Mouse (Mus musculus): ENCODE results near the gene Cttn. TPM values are rescaled to one million over a fixed set of nuclear protein-coding genes. Genes with fewer than 3 reads are reported as not detected.

The Cttn gene
- total and polyA plus RNA-seq, 3 experiments = 26.9 to 33.9 (median 32.9) TPM

GRCm38 (mm10) chr7:144492931-144493330 lies 22.1 kb upstream of the Cttn start:
- no peaks in the 10 kb centered on the region for H3K27me3 ChIP-seq (ENCODE audit: control insufficient read depth, insufficient read depth, low read length)
- H3K9ac ChIP-seq (ENCODE audit: low read depth, low read length) = no peak overlapping the region
- DNase-seq = no peak
- no peak overlapping the region for H3K4me3 ChIP-seq
- H3K27ac ChIP-seq = no peak overlapping the region
- 52% methylated on average over 1 of the region's 1 CpGs for WGBS
- H3K36me3 ChIP-seq (ENCODE audit: control insufficient read depth, insufficient read depth, low read length) = peaks cover 5% of the 10 kb centered on the region; the same call in 1 of the 2 replicates
- peaks cover 8% of the 10 kb centered on the region for H3K4me1 ChIP-seq (ENCODE audit: control insufficient read depth, insufficient read depth, low read length)
- H3K79me2 ChIP-seq (replicated peaks; ENCODE audit: control insufficient read depth, insufficient read depth, low read length) = no peaks in the 10 kb centered on the region
- intact Hi-C loops (cut with DNase I) = loop anchor here (5.0 kb wide), 1 partner anchor 89 kb away; the partner anchor contains the start of gene Fadd
- TF ChIP-seq POLR2A (IDR thresholded peaks at IDR 0.05; ENCODE audit: insufficient read depth, low read depth, low read length) = no peak
- no peak for TF ChIP-seq EP300 (IDR thresholded peaks at IDR 0.05; ENCODE audit: insufficient read depth, low read depth, low read length)
- TF ChIP-seq CTCF (IDR thresholded peaks at IDR 0.05) = no peak

DNA sequence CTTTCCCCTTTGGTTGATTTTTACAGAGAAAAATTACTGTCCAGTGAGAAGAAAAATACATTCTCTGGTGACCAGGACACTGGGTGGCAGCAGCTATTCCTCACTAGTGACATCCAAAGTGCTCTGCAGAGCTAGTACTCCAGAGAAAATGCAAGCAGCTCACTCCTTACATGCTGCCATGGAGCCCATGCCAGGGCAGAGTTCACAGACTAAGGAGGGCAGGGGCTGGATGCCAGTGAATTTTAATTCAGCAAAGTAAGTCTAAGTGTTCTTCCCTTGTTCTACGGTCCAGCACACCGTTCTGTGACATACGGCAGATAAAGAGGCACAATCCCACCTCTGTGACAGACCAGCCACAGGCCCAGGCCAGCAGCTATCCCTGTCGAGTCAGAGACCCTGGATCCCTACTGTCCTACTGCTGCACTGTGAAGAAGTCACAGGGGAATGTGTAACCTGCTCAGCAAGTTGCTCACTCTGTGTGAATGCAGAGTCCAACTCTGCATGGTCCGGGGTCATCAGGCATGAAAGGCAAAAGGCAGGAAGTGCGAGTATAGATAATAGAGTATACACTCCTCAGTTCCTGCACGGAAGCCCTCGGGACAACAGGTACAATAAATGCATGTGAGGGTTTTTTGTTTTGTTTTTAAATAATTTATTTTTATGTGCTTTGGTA lies 19.5 kb upstream of the Cttn start:
- Histone ChIP-seq H3K4me1 (ENCODE audit: control insufficient read depth, insufficient read depth, low read length) (peaks cover 8% of the 10 kb centered on the region), H3K4me3 (no peak overlapping the region), H3K27ac (peak overlapping the region; percentile 64), H3K9ac (ENCODE audit: low read depth, low read length) (no peak overlapping the region), H3K27me3 (ENCODE audit: control insufficient read depth, insufficient read depth, low read length) (no peaks in the 10 kb centered on the region), H3K36me3 (ENCODE audit: control insufficient read depth, insufficient read depth, low read length) (peaks cover 5% of the 10 kb centered on the region; the same call in 1 of the 2 replicates), H3K79me2 (replicated peaks; ENCODE audit: control insufficient read depth, insufficient read depth, low read length) (no peaks in the 10 kb centered on the region)
- intact Hi-C loops (cut with DNase I) = loop anchor here (5.0 kb wide), 1 partner anchor 92 kb away; the partner anchor contains the start of gene Fadd
- TF ChIP-seq EP300 (IDR thresholded peaks at IDR 0.05; ENCODE audit: insufficient read depth, low read depth, low read length) (no peak), POLR2A (IDR thresholded peaks at IDR 0.05; ENCODE audit: insufficient read depth, low read depth, low read length) (no peak), CTCF (IDR thresholded peaks at IDR 0.05) (no peak)
- 42% methylated on average over 8 of the region's 8 CpGs for WGBS
- DNase-seq = no peak

DNA sequence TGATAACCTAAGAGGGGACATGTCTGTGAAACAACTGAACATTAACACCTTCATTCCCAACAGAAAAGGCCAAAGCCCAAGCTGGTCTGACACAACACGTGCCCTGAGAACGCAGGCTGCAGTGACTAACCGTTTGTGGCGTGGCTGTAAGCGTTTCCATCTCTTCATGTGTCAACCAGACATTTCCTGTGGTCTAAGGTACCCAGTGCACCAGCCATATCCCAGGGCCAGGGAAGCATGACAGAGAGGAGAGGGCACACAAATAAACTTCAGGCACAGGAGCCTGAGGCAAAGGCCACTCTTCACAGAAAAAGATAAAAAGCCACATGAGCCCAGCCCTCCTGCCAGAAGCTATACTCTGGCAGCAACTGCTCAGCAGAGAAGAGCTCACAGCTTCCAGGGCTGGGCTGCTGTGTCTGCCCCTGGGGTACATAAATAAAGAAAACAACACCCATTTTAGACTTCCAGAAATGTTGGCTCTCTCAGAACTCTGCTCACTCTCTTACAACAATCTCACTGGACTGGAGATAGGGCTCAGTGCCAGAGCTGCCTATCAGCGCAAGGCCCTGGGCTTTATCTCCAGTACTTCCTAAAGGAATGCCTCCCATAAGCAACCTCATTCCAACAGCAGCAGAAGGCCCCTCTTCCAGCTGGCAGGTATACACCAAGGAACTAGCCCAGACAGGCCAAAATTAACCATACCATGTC lies 18.4 kb upstream of the Cttn start:
- Histone ChIP-seq H3K4me1 (ENCODE audit: control insufficient read depth, insufficient read depth, low read length) (peaks cover 8% of the 10 kb centered on the region), H3K27me3 (ENCODE audit: control insufficient read depth, insufficient read depth, low read length) (no peaks in the 10 kb centered on the region), H3K4me3 (no peak overlapping the region), H3K36me3 (ENCODE audit: control insufficient read depth, insufficient read depth, low read length) (peaks cover 5% of the 10 kb centered on the region; the same call in 1 of the 2 replicates), H3K79me2 (replicated peaks; ENCODE audit: control insufficient read depth, insufficient read depth, low read length) (no peaks in the 10 kb centered on the region), H3K9ac (ENCODE audit: low read depth, low read length) (no peak overlapping the region), H3K27ac (peak overlapping the region; percentile 64)
- TF ChIP-seq CTCF (IDR thresholded peaks at IDR 0.05) (no peak), POLR2A (IDR thresholded peaks at IDR 0.05; ENCODE audit: insufficient read depth, low read depth, low read length) (no peak), EP300 (IDR thresholded peaks at IDR 0.05; ENCODE audit: insufficient read depth, low read depth, low read length) (0 out of 2 replicates have a peak, but pooled peaks have one; percentile 4)
- WGBS = 25% methylated on average over 6 of the region's 6 CpGs
- intact Hi-C loops (cut with DNase I) = no loop called here
- peak; percentile 29 to 60 for DNase-seq

GRCm38 (mm10) chr7:144480314-144480713 lies 9.5 kb upstream of the Cttn start:
- Histone ChIP-seq H3K79me2 (replicated peaks; ENCODE audit: control insufficient read depth, insufficient read depth, low read length) (no peaks in the 10 kb centered on the region), H3K36me3 (ENCODE audit: control insufficient read depth, insufficient read depth, low read length) (peaks cover 7% of the 10 kb centered on the region), H3K4me1 (ENCODE audit: control insufficient read depth, insufficient read depth, low read length) (no peaks in the 10 kb centered on the region), H3K27me3 (ENCODE audit: control insufficient read depth, insufficient read depth, low read length) (no peaks in the 10 kb centered on the region), H3K4me3 (no peak overlapping the region), H3K27ac (no peak overlapping the region), H3K9ac (ENCODE audit: low read depth, low read length) (no peak overlapping the region)
- DNase-seq = no peak
- intact Hi-C loops (cut with DNase I) = no loop called here
- TF ChIP-seq EP300 (IDR thresholded peaks at IDR 0.05; ENCODE audit: insufficient read depth, low read depth, low read length) (no peak), CTCF (IDR thresholded peaks at IDR 0.05) (no peak), POLR2A (IDR thresholded peaks at IDR 0.05; ENCODE audit: insufficient read depth, low read depth, low read length) (no peak)

DNA sequence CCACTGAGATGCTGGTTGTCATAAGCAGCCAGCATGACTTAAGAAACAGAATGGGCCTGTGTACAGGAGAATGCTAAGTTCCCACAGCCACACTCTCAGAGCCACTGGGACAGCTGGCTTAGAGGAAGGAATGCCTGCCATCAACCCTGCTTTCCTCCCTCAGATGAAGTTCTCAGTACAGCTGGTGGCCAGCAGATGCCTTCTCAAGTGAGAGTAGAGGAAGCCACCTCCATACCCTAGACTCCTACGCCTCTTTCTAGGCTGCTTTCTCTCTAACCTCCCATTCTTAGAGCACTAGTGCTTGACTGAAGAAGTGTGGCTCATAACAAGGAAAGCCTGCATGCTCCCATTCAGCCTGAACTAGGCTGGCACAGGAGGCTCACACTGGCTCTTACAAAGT lies 8.8 kb upstream of the Cttn start:
- Histone ChIP-seq H3K4me3 (no peak overlapping the region), H3K27me3 (ENCODE audit: control insufficient read depth, insufficient read depth, low read length) (no peaks in the 10 kb centered on the region), H3K79me2 (replicated peaks; ENCODE audit: control insufficient read depth, insufficient read depth, low read length) (no peaks in the 10 kb centered on the region), H3K4me1 (ENCODE audit: control insufficient read depth, insufficient read depth, low read length) (no peaks in the 10 kb centered on the region), H3K9ac (ENCODE audit: low read depth, low read length) (no peak overlapping the region), H3K27ac (no peak overlapping the region), H3K36me3 (ENCODE audit: control insufficient read depth, insufficient read depth, low read length) (peaks cover 7% of the 10 kb centered on the region)
- 86% methylated on average over 1 of the region's 1 CpGs for WGBS
- no peak for DNase-seq
- no peak for TF ChIP-seq CTCF (IDR thresholded peaks at IDR 0.05)
- TF ChIP-seq POLR2A (IDR thresholded peaks at IDR 0.05; ENCODE audit: insufficient read depth, low read depth, low read length) = no peak
- no peak for TF ChIP-seq EP300 (IDR thresholded peaks at IDR 0.05; ENCODE audit: insufficient read depth, low read depth, low read length)
- intact Hi-C loops (cut with DNase I) = no loop called here

DNA sequence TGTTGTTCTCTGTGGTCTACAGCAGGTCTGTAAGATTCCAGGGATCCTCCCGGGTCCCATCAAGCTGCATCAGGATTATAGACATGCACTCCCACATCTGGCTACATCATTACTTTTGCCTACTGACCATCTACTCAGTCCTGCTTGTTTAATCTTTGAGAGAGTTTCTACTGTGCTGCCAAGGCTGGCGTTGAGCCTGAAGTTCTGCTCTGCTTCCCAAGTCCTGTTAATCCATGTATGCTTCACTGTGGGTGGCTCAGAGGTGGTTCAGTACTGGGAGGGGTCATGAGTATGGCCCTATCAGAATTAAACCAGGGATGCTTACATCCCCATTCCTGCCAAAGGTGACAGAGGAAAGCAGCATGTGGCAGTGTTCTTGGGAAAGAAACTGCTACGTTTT lies 4.9 kb upstream of the Cttn start:
- 87% methylated on average over 3 of the region's 3 CpGs for WGBS

More for the DNA sequence above, 4.9 kb upstream of the Cttn start:
- H3K4me3 ChIP-seq = no peak overlapping the region
- no peaks in the 10 kb centered on the region for H3K27me3 ChIP-seq (ENCODE audit: control insufficient read depth, insufficient read depth, low read length)
- intact Hi-C loops (cut with DNase I) = no loop called here
- H3K36me3 ChIP-seq (ENCODE audit: control insufficient read depth, insufficient read depth, low read length) = no peaks in the 10 kb centered on the region
- H3K9ac ChIP-seq (ENCODE audit: low read depth, low read length) = no peak overlapping the region
- DNase-seq = no peak
- TF ChIP-seq CTCF (IDR thresholded peaks at IDR 0.05) = no peak
- H3K4me1 ChIP-seq (ENCODE audit: control insufficient read depth, insufficient read depth, low read length) = no peaks in the 10 kb centered on the region
- no peak overlapping the region for H3K27ac ChIP-seq
- no peaks in the 10 kb centered on the region for H3K79me2 ChIP-seq (replicated peaks; ENCODE audit: control insufficient read depth, insufficient read depth, low read length)
